Mouse (Mus musculus) lung, adult 2 months (tissue): ENCODE results near the gene Afap1l2. TPM values are rescaled to one million over a fixed set of nuclear protein-coding genes. Genes with fewer than 3 reads are reported as not detected.

ENCODE experiments used
- DNase-seq: peaks from one replicate; pipeline ENCODE4 v3.0.0; 2022
- H3K4me1 ChIP-seq: fragments of 200-500 bp; 2 replicates; pipeline ENCODE4 v1.6.1; 2011; ENCODE audit warnings: low read length; ENCODE audit not compliant: control insufficient read depth, insufficient read depth
- H3K4me3 ChIP-seq: fragments of 200-500 bp; replicated peaks from 2 replicates; pipeline ENCODE3; 2011; ENCODE audit warnings: low read depth, mild to moderate bottlenecking, control low read depth, low read length; ENCODE audit errors: extremely low read depth
- CTCF ChIP-seq: fragments of 200-500 bp; IDR thresholded peaks from 2 replicates; pipeline ENCODE4 v1.5.1; 2011; ENCODE audit warnings: mild to moderate bottlenecking, low read length, control low read depth; ENCODE audit not compliant: insufficient read depth
- POLR2A ChIP-seq: fragments of 200-500 bp; IDR thresholded peaks from 2 replicates; pipeline ENCODE4 v1.6.1; 2011; ENCODE audit warnings: low read depth, mild to moderate bottlenecking, control low read depth, low read length, borderline replicate concordance; ENCODE audit errors: extremely low read depth
- WGBS: fragments of 180-500 bp; shearing (Covaris S2); methylation state at CpG from one replicate; pipeline ENCODE4 v1.1.7; 2018; 5-methylcytosine and 5-hydroxymethylcytosine counted together
- polyA plus RNA-seq: library from polyadenylated mRNA; depleted of rRNA; stranded (reverse); fragments of >200 nt; gene quantifications from 2 replicates; pipeline ENCODE4 v1.2.3, GENCODE M21; 2012

Gene Afap1l2
- polyA plus RNA-seq, 1 experiment = 10.0 TPM

DNA sequence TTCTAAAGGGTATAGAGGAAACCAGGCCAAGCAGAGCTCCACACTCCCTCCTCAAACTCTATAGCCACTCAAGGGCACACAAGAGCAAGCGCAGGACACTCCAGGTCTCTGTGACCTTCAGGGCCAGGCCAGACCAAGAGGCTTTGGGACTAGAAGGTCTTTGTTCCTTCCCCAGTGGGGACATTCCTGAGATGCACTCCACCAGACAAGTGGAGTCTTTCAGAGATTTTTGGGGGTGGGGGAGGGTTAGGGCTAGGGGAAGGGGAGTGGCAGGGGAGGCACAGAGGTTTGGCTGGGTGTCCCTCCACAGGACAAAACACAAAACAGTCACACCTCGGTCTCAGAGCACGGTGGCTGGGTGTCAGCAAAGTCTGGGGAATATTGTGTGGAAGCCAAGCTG, 48.4 kb downstream of the Afap1l2 start:
- no peak for TF ChIP-seq POLR2A
- TF ChIP-seq CTCF = no peak

DNA sequence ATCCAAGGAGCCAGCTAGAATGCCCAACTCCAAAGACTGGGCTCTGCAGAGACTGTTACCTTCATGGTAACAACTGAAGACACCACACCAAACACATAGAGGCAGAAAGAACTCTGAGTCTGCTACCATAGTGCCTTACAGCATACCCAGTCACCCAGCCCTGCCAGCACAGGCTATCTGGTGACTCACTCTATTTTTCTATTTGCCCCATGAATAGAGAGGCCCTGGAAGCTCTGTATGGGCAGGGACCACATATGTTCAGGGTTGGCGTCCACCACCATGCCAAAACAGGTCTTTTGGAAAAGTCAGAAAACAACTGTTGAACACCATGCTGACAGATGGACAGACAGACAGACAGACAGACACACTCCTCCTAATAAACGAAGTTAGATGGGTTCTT, 49.0 kb downstream of the Afap1l2 start:
- DNase-seq = no peak
- WGBS = 74% methylated on average over 2 of the region's 2 CpGs

More for the DNA sequence above, 48.4 kb downstream of the Afap1l2 start:
- Histone ChIP-seq H3K4me3 (no peak overlapping the region), H3K4me1 (0 out of 2 replicates have a peak, but pooled peaks cover 3% of the 10 kb centered on the region)
- WGBS = 65% methylated on average over 3 of the region's 3 CpGs
- no peak for DNase-seq

DNA sequence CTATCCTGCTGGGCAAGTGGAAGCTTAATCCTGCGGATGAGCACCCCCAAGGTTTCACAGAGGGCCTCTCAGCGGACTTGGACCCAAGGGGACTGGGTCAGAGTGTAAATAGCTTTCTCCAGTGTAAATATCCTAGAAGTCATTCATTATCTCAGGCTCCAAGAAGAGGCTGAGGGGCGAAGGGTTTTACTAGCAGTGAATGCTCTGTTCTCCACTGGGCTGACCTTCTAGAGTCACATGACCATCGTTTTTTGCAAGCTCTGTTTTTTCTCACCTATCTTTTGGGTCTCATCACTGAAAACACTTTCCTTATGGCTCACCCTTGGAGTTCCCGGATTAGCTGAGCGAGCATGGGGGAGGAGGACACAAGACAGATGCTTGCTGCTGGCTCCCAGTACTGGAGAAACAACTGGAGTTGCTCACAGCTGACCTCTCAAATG, 49.4 kb downstream of the Afap1l2 start:
- no peak for DNase-seq
- 51% methylated on average over 6 of the region's 6 CpGs for WGBS
- no peak for TF ChIP-seq CTCF
- TF ChIP-seq POLR2A = no peak
- 0 out of 2 replicates have a peak, but pooled peaks cover 3% of the 10 kb centered on the region for H3K4me1 ChIP-seq
- H3K4me3 ChIP-seq = no peak overlapping the region

More for the DNA sequence above, 49.0 kb downstream of the Afap1l2 start:
- no peak overlapping the region for H3K4me3 ChIP-seq
- TF ChIP-seq POLR2A (no peak), CTCF (no peak)
- H3K4me1 ChIP-seq = 0 out of 2 replicates have a peak, but pooled peaks cover 3% of the 10 kb centered on the region

DNA sequence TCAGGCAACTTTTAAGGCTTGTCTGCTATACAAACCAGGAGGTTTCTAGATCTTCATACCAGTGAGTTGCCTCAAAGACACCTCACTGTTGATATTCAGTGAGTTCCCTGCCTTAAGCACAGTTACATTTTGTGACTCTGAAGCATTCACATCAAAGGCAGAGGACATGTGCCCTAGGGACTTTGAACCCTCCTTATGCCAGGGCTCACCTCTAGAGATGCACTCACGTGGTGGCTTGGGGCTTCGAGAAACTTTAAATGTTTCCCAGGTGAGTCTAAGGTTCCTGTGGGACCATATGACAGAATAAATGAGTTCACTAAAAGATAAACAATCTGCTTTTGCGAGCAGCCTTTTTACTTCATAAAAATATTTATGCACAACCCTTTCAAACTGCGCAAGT, 50.0 kb downstream of the Afap1l2 start:
- 73% methylated on average over 4 of the region's 4 CpGs for WGBS
- no peak overlapping the region for H3K4me3 ChIP-seq
- DNase-seq = no peak
- 0 out of 2 replicates have a peak, but pooled peaks cover 3% of the 10 kb centered on the region for H3K4me1 ChIP-seq
- TF ChIP-seq CTCF (no peak), POLR2A (no peak)

DNA sequence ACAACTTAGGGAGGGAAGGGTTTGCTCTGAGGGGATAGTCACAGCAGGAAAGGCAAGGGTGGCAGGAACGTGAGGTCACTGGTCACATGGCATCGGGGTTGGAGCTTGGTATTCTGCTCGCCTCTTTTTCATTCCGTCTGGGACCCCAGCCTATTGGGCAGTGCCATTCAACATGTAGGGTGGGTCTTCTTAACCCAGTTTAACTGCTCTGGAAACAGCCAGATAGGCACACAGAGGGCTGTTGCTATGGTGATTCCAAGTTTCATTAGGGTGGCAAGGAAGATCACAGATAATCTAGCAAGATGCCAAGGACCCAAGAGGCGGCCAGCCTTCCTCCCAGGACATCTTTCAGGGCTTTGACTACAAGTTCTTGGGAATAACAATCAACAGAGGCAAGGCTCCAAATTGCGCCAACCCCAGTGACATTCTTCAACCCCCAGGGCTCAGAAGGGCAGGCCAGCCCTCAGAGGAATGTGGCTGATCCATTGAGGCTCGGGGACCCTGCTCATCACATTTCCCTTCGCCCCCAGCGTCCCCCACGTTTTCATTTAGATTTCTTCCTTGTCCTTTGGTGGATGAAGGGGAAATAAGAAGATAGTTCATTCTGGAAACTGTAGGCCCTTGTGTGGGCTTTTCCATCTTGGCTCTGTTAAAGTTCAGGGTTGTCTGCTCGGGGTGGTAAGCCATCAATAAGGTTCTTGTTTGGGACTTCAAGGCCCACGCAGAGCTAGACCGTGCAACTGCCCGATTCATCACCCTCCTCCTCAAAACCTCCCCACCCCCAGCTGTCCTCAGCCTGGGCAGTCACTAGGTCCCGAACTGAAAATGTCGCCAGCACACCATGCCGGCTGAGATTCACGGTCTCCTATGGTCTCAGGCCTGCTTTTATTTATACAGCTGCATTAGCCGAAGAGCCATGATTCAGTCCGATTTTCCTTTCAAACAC, 52.2 kb downstream of the Afap1l2 start:
- TF ChIP-seq POLR2A (no peak), CTCF (no peak)
- no peak for DNase-seq
- Histone ChIP-seq H3K4me3 (no peak overlapping the region), H3K4me1 (0 out of 2 replicates have a peak, but pooled peaks cover 3% of the 10 kb centered on the region)
- WGBS = 85% methylated on average over 20 of the region's 20 CpGs

DNA sequence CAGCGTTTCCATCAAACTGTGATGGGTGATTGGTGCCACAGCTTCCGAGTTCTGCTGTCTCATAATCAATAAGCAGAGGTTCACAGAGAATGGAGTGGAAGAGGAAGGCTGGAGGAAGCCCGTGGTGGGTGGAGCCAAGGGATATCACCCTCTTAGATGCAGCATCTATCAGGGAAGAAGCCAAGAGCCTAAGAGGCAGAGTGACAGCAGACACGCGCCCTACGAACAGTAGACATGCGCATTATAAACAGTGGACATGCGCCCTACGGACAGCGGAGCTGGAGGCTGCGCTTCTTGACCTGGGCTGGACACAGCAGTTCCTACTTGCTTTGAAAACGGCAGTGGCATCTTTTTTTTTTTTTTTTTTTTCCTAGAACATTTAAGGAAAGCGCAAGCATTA, 53.2 kb downstream of the Afap1l2 start:
- no peak overlapping the region for H3K4me3 ChIP-seq
- DNase-seq = no peak
- WGBS = 73% methylated on average over 13 of the region's 13 CpGs
- 0 out of 2 replicates have a peak, but pooled peaks cover 3% of the 10 kb centered on the region for H3K4me1 ChIP-seq
- TF ChIP-seq CTCF (no peak), POLR2A (no peak)

DNA sequence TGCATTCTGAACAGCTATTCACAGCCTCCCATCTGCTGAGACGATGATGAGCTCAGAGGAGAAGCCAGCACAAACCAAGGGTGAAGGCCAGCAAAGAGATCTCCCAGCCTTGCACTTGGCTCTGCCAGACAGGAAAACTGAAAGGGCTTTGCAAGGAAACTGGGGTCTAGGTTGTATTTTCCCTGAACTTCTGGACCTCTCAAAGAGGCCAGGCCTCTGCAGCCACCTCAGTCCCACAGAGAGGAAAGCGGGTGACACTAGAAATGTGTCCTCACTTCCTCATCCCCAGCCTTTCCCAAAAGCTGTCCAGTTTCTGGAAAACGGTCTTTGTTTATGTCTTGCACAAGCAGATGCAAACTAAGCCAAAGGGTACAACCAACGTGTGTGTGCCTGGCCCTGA, 54.2 kb downstream of the Afap1l2 start:
- Histone ChIP-seq H3K4me1 (no peaks in the 10 kb centered on the region), H3K4me3 (no peak overlapping the region)
- WGBS = 50% methylated on average over 4 of the region's 4 CpGs
- DNase-seq = no peak
- TF ChIP-seq CTCF = no peak
- TF ChIP-seq POLR2A = no peak

DNA sequence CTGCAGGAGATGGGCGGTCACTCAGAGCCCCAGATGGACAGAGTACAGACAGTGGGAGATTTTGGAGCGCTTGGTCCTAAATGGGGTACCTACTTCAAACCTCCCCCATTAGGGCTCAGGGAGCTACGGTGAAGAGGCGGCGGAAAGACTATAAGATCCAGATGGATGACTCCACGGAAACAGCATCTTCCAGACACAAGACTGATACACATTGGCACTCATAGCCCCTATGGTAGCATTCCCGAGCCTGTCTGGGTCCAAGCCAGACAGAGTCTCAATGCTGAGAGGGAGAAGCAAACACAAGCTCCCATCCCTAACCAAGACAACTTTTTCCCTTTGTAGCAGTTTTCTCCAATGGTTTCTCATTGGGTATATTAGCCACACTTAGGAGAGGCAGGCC, 57.2 kb downstream of the Afap1l2 start:
- TF ChIP-seq POLR2A = no peak
- no peak for TF ChIP-seq CTCF
- Histone ChIP-seq H3K4me3 (no peak overlapping the region), H3K4me1 (no peaks in the 10 kb centered on the region)
- 88% methylated on average over 7 of the region's 7 CpGs for WGBS
- no peak for DNase-seq

DNA sequence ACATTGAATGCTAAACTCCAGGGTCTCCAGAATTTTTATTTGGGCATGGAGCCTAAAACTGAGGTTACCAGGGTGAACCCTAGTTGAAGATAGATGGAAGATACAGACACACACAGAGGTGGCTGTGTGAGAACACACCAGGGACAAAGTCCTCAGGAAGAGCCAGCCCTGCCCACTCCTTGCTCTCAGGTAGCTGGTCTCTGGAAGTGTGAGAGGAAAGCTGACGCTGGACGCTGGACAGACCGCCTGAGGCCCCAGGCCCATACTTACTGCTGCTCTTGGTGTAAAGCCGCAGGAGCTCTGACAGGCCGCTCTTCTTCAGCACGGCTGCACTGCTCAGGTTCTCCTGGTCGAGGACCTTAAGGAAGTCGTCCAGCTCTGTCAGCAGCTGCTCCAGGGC, 58.2 kb downstream of the Afap1l2 start:
- H3K4me3 ChIP-seq = no peak overlapping the region
- TF ChIP-seq POLR2A = no peak
- TF ChIP-seq CTCF = no peak
- no peaks in the 10 kb centered on the region for H3K4me1 ChIP-seq
- DNase-seq = no peak
- WGBS = 72% methylated on average over 8 of the region's 8 CpGs
